Mouse (Mus musculus) midbrain, embryonic 10.5 days (tissue): ENCODE data around the gene Hapln2. TPM values are rescaled to one million over a fixed set of nuclear protein-coding genes. Genes with fewer than 3 reads are reported as not detected.

Source experiments
- DNase-seq: peaks from one replicate; pipeline ENCODE4 v3.0.0-alpha.2; 2017; ENCODE audit warnings: low spot score
- H3K27ac ChIP-seq: fragments of 300-500 bp; sonication (generic); replicated peaks from 2 replicates; pipeline ENCODE4 v1.5.1; 2016; ENCODE audit warnings: mild to moderate bottlenecking
- H3K27me3 ChIP-seq: fragments of 300-500 bp; sonication (generic); 2 replicates; pipeline ENCODE4 v1.6.1; 2016; ENCODE audit warnings: low read depth, mild to moderate bottlenecking; ENCODE audit not compliant: poor library complexity, severe bottlenecking
- H3K36me3 ChIP-seq: fragments of 300-500 bp; sonication (generic); 2 replicates; pipeline ENCODE4 v1.6.1; 2016; ENCODE audit warnings: mild to moderate bottlenecking, moderate library complexity
- H3K4me1 ChIP-seq: fragments of 300-500 bp; sonication (generic); 2 replicates; pipeline ENCODE4 v1.6.1; 2016
- H3K4me3 ChIP-seq: fragments of 300-500 bp; sonication (generic); 2 replicates; pipeline ENCODE4 v1.5.1; 2016; ENCODE audit warnings: mild to moderate bottlenecking, moderate library complexity
- H3K9me3 ChIP-seq: fragments of 300-500 bp; sonication (generic); replicated peaks from 2 replicates; pipeline ENCODE4 v1.6.1; 2016; ENCODE audit warnings: mild to moderate bottlenecking
- WGBS: fragments of 180-500 bp; shearing (Covaris S2); methylation state at CpG from one replicate; pipeline ENCODE4 v1.1.7; 2016; 5-methylcytosine and 5-hydroxymethylcytosine counted together
- polyA plus RNA-seq: library from polyadenylated mRNA; unstranded; fragments of >200 nt; fragmentation: Nextera tagmentation; extraction: Ambion mirVana; gene quantifications from 2 replicates; pipeline ENCODE4 v1.2.1, GENCODE M21; 2016

The Hapln2 gene
- polyA plus RNA-seq: 0.10 TPM in 1 of 2 replicates, not detected in the other

- WGBS: 50% methylated on average over 5 of the region's 5 CpGs
- Histone ChIP-seq H3K4me3 (no peak within 1 kb of the TSS), H3K27ac (no peak within 1 kb of the TSS), H3K9me3 (peaks cover 6% of the 10 kb centered on the region), H3K4me1 (peaks cover 28% of the 10 kb centered on the region), H3K27me3 (peaks cover 80% of the 10 kb centered on the region), H3K36me3 (no peaks in the 10 kb centered on the region)
- no peak for DNase-seq
Observed at GRCm38 (mm10) chr3:88027434-88028186, at the start of gene Hapln2. Hapln2 (minus strand) TSS chr3:88027583.

GRCm38 (mm10) chr3:88074766-88075165 is 47.4 kb upstream of the Hapln2 start:
- no peak for DNase-seq
- Histone ChIP-seq H3K36me3 (no peaks in the 10 kb centered on the region), H3K4me3 (no peak overlapping the region), H3K27ac (no peak overlapping the region), H3K27me3 (peaks cover 31% of the 10 kb centered on the region), H3K9me3 (no peaks in the 10 kb centered on the region), H3K4me1 (peaks cover 7% of the 10 kb centered on the region)
- 85% methylated on average over 8 of the region's 8 CpGs for WGBS

GRCm38 (mm10) chr3:88074351-88074750 is 47.0 kb upstream of the Hapln2 start:
- H3K9me3 ChIP-seq: no peaks in the 10 kb centered on the region
- WGBS: 62% methylated on average over 2 of the region's 2 CpGs
- no peak overlapping the region for H3K27ac ChIP-seq
- no peak for DNase-seq
- no peak overlapping the region for H3K4me3 ChIP-seq
- H3K36me3 ChIP-seq: no peaks in the 10 kb centered on the region
- H3K4me1 ChIP-seq: peaks cover 7% of the 10 kb centered on the region
- H3K27me3 ChIP-seq: peaks cover 32% of the 10 kb centered on the region

GRCm38 (mm10) chr3:88073631-88074030 is 46.2 kb upstream of the Hapln2 start:
- Histone ChIP-seq H3K9me3 (no peaks in the 10 kb centered on the region), H3K27ac (no peak overlapping the region), H3K4me3 (no peak overlapping the region), H3K27me3 (peaks cover 32% of the 10 kb centered on the region), H3K4me1 (peaks cover 7% of the 10 kb centered on the region), H3K36me3 (no peaks in the 10 kb centered on the region)
- 83% methylated on average over 2 of the region's 2 CpGs for WGBS
- DNase-seq: no peak

GRCm38 (mm10) chr3:88071783-88072182 is 44.4 kb upstream of the Hapln2 start:
- Histone ChIP-seq H3K36me3 (no peaks in the 10 kb centered on the region), H3K9me3 (no peaks in the 10 kb centered on the region), H3K4me1 (peaks cover 7% of the 10 kb centered on the region), H3K27me3 (peaks cover 30% of the 10 kb centered on the region), H3K4me3 (no peak overlapping the region), H3K27ac (no peak overlapping the region)
- 4% methylated on average over 5 of the region's 5 CpGs for WGBS
- DNase-seq: peak; percentile 85

GRCm38 (mm10) chr3:88068386-88068785 is 41.0 kb upstream of the Hapln2 start:
- no peaks in the 10 kb centered on the region for H3K36me3 ChIP-seq
- peaks cover 30% of the 10 kb centered on the region for H3K27me3 ChIP-seq
- H3K4me1 ChIP-seq: peaks cover 7% of the 10 kb centered on the region
- H3K9me3 ChIP-seq: no peaks in the 10 kb centered on the region
- no peak overlapping the region for H3K27ac ChIP-seq
- H3K4me3 ChIP-seq: no peak overlapping the region
- WGBS: 53% methylated on average over 2 of the region's 2 CpGs
- no peak for DNase-seq

- H3K36me3 ChIP-seq: peaks cover 38% of the 10 kb centered on the region
- H3K4me1 ChIP-seq: peaks cover 24% of the 10 kb centered on the region
- peaks cover 4% of the 10 kb centered on the region; the same call in 1 of the 2 replicates for H3K9me3 ChIP-seq
- H3K27me3 ChIP-seq: no peaks in the 10 kb centered on the region
- H3K27ac ChIP-seq: peak within 1 kb of the TSS; percentile 90
- under 1% methylated on average over 60 of the region's 60 CpGs for WGBS
- H3K4me3 ChIP-seq: peak within 1 kb of the TSS; percentile 77
- peak; percentile 93 for DNase-seq
Observed at GRCm38 (mm10) chr3:88057902-88058696, 30.7 kb upstream of the Hapln2 start, which contains the start of gene Naxe. Naxe (minus strand) TSS chr3:88058495.

GRCm38 (mm10) chr3:88057030-88057429 is 29.6 kb upstream of the Hapln2 start:
- WGBS: 84% methylated on average over 6 of the region's 6 CpGs
- no peak for DNase-seq
- Histone ChIP-seq H3K4me3 (peak overlapping the region; percentile 77), H3K27ac (no peak overlapping the region), H3K27me3 (no peaks in the 10 kb centered on the region), H3K36me3 (peaks cover 49% of the 10 kb centered on the region), H3K9me3 (no peaks in the 10 kb centered on the region), H3K4me1 (peaks cover 24% of the 10 kb centered on the region)

- H3K4me3 ChIP-seq: no peak overlapping the region
- DNase-seq: no peak
- H3K9me3 ChIP-seq: no peaks in the 10 kb centered on the region
- peaks cover 3% of the 10 kb centered on the region; the same call in 1 of the 2 replicates for H3K4me1 ChIP-seq
- no peaks in the 10 kb centered on the region for H3K27me3 ChIP-seq
- H3K36me3 ChIP-seq: peaks cover 65% of the 10 kb centered on the region
- H3K27ac ChIP-seq: no peak overlapping the region
- 88% methylated on average over 3 of the region's 3 CpGs for WGBS
Observed at GRCm38 (mm10) chr3:88049532-88049931, 22.1 kb upstream of the Hapln2 start.

- Histone ChIP-seq H3K27ac (peak within 1 kb of the TSS; percentile 83), H3K4me1 (peaks cover 19% of the 10 kb centered on the region), H3K27me3 (peaks cover 12% of the 10 kb centered on the region), H3K4me3 (peak within 1 kb of the TSS; percentile 91), H3K36me3 (peaks cover 11% of the 10 kb centered on the region), H3K9me3 (no peaks in the 10 kb centered on the region)
- DNase-seq: peak; percentile 86
- 9% methylated on average over 36 of the region's 36 CpGs for WGBS
Observed at GRCm38 (mm10) chr3:88042661-88043421, 15.5 kb upstream of the Hapln2 start, which contains the start of gene Gpatch4. Gpatch4 (plus strand) TSS chr3:88043108.

GRCm38 (mm10) chr3:88035561-88036293 is 8.3 kb upstream of the Hapln2 start:
- Histone ChIP-seq H3K4me1 (peaks cover 8% of the 10 kb centered on the region), H3K36me3 (no peaks in the 10 kb centered on the region), H3K27ac (no peak overlapping the region), H3K9me3 (no peaks in the 10 kb centered on the region), H3K27me3 (peaks cover 24% of the 10 kb centered on the region), H3K4me3 (no peak overlapping the region)
- DNase-seq: no peak
- WGBS: 75% methylated on average over 1 of the region's 1 CpGs

- no peak for DNase-seq
- Histone ChIP-seq H3K4me3 (no peak overlapping the region), H3K36me3 (no peaks in the 10 kb centered on the region), H3K4me1 (peaks cover 11% of the 10 kb centered on the region), H3K27me3 (peaks cover 31% of the 10 kb centered on the region), H3K9me3 (no peaks in the 10 kb centered on the region), H3K27ac (no peak overlapping the region)
- 80% methylated on average over 5 of the region's 5 CpGs for WGBS
Observed at GRCm38 (mm10) chr3:88033506-88033905, 6.1 kb upstream of the Hapln2 start.
